Mouse (Mus musculus) induced T-regulatory cell, adult 2 months (primary cell): ENCODE data around the gene Pacrg.

Source experiments
- DNase-seq: peaks from one replicate; pipeline ENCODE4 v3.0.0-alpha.2; 2012; ENCODE audit warnings: low read depth

The Pacrg gene

DNA sequence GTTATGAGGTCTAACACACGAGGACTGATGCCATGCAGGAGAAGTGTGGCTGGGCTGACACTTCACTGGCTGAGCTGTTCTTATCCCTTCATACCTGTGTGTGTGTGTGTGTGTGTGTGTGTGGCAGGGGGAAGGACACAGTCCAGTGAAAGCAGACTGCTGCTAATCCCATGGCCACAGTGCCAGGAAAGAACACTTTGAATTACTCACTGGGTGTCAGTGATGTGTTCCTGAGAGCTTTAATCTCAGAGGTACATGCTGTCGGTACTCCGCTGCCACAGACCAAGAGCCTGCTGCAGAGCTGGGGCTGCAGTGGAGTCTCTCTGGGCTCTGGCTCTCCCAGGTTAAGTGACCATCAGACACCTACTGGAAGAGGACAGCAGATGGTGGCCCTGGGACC, 290.3 kb downstream of the Pacrg start:
- DNase-seq = no peak

DNA sequence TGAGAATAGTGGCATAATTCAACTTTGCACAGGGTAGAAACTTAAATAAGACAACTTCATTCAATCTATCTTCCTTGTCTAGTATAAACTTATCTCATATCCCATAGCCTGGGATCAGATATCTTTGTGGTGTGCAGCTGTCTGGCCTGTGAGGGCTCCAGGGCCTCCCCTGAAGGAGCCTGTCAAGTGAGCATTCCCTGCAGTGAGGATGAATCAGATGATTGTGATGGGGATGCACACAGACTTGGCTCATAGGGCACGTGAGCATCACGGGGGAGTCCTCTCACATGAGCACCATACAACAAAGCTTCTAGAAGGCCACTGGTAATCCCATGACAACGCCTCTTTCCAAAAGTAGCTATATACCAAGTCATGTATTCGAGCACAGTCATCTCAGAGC, 291.1 kb downstream of the Pacrg start:
- no peak for DNase-seq

DNA sequence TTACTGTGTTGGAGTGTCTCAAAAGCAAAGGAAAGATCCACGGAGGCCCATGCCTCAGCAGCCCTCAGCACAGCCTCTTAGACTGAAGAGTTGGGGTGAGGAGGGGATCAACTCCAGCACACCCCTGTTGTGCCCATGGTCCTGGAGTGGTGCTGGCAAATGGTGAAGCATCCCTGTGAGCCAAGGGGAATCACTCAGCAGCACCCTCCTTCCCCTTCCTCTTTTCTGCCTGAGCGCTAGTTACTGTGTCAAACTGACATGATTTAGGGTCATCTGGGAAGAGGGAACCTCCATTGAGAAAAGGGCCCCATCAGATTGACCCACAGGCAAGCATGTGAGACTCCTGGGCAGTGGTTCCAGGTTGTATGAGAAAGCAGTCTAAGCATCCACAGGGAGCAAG, 299.3 kb downstream of the Pacrg start:
- DNase-seq = no peak

DNA sequence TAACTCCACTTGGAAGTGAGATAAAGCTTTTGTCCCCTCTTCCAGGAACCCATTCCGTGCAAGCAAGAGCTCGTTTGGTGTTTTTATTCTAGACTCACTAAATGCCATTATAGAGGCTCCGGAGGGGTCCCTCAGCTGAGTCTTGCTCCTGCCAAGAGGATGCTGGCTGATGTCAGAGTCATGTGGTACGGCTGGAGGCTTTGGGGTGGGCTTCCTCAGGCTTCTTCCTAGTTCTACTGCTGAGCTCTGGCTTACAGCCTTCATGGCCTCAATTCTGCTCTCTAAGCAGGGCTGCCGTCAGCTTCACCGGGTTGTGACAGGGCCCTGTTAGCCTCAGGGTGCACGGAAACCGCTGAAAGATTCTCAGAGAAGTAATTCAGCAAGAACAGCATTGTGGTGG, 305.9 kb downstream of the Pacrg start:
- DNase-seq = no peak

DNA sequence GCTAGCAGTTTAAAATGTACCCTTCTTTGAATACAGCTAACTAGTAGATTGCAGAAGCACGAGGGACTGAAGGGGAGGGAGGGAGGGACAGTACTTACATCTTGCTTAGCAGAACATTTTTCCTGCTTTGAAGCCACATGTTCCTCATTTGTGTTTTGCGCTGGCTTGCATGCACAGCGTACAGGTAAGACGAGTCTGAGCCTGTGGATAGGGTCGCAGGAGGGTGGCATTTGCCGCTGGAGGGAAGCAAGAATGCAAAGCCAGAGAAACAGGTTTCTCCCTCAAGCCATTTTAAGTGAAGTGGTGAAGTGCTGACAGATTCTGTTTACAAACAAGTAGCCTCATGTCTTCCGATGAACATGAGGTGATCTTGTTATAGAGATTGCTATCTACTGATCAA, 306.6 kb downstream of the Pacrg start:
- no peak for DNase-seq

DNA sequence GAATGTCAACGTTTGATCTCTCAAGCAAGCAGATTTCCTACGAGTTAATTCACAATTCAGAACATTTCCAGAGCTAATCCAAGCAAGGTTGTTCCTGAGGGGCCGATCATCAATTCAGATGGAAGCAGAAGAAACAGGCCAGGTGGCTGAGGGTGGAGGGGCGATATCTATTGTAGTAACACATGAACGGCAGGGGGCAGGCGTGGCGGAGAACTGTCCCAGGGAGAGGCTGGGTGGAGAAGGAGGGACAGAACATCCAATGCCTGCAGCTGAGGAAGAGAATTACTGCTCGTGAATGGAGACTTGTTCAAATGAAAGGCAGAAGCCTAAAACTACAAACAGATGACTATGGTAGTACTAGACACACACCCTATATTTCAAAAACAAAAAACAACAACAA, 309.1 kb downstream of the Pacrg start:
- no peak for DNase-seq

DNA sequence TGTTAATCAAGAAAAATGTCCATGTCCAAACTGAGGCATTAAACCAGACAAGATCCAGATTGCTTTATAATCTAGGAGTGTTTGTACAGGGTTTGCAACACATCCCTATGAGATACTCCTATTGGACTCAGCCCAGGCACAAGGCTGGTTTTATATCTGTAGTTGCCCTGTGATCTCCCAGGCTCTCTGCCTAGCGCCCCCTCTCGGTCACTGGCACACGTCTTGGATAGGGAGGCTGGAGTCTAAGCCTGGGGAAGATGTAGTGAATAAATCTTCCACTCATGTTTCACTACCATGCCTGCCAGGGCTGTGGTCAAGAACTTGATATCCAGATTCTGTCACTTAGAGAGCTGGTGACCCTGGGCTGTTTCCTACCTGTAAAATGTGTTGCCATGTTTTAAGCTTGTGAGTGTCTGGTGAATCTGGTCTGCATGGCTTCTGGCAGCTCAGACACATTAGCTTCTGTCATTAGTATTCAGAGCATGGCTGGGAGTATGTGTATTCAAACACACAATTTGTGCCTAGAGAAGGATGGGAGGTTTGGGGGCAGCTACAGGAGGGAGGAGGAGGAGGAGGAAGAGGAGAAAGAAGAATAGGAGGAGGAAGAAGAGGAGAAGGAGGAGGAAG, 310.7 kb downstream of the Pacrg start:
- DNase-seq = no peak

DNA sequence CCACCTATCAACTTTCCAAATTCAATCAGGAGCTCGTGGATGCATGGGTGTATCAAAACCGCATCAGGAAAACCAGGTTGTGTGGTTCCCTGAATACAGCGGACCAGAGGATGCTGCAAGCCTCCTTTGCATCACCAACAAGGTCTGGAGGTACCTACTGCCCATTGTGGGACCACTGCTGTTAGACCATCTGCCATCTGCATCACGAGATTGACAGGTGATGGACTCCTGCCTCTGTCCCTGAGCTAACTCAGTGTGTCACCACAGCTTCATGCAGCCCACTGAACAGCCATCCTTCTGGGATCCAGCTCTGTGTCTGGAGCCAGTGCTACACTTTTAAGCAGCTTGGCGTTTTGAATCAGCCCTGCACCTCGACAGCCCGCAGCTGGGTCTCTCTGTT, 318.8 kb downstream of the Pacrg start:
- no peak for DNase-seq

DNA sequence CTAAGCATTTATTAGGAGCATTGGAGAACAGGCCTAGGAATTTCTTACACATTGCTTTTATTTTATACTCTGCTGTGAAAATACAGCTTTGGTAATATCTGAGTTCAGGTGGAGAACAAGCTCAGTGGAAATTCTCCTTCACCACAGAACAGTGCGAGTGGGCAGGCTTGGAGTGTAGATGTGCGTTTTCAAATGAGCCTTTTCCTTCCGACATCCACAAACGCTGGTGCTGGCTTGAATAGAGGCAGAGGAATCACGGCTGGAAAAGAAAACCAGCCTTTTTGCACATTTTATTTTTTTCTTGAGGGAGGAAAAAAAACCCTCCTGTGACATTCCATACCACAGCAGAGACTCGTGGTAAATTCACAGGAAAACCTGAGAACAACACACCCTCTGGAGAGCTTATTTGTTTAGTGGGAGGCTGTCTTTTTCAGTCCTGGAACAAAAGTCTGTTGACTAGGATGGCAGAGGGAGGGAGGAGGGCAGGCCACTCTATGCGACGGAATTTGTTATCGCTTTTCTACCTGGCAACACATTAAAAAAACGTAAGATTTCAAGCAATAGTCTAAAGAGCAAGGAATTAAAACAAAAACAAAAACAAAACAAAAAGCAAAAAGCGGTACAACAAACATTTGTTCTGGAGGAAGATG, 320.5 kb downstream of the Pacrg start:
- DNase-seq = no peak

DNA sequence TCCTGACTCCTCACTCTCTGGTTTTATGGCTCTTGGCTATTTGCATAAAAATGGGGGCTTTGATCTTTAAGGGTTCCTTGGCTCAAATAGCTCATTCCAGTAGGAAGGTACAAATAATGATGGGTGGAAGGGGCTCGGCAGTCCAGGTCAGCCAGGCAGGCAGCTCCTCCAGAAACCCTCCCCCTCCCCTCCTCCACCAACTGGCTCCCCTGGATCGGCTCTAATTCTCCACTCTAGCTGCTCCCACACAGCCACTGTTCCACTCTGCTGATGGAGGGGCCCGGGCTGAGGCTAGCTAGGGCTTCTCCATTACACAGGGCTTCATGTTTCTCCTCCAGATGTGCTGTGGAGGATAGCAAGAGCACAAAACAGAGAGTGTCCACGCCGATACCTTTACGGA, 325.3 kb downstream of the Pacrg start:
- no peak for DNase-seq

DNA sequence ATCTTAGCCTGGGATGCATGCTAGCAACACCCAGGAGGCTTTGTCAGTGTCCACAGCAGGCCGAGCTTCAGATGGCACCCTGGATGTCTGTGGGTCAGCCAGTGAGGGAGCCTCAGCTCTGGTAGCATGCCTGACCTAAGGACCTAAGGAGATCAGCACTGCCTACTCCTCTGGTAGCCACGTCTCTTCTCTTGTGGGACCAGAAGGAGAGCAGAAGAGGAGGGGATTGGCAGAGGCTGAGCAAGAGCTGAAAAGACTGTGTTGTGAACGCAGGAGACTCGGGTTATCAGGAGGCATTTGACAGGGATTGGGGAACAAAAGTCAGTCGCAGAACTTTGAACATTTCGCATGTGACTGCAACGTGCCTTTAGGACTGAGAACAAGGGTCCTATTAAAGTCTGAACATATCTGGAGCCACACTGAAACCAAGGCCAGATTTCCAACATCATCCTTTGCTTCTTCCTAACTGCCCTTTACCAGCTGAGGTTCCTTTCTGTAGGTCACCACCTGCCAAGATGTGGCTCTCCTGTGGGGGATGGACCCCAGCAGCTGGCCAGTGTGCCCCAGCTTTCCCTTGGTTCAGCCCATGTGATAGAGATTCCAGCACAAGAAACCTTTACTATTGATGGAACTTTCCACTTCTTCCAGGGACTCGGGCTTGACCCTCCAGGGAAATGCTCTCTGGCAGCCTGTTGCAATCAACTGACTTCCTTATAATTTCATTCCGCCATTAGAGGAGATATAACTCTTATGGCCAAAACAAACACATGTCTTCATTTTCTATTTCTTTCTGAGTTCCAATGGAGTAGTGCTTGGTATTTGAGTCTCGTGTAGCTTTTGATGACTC, 329.0 kb downstream of the Pacrg start:
- DNase-seq = no peak

DNA sequence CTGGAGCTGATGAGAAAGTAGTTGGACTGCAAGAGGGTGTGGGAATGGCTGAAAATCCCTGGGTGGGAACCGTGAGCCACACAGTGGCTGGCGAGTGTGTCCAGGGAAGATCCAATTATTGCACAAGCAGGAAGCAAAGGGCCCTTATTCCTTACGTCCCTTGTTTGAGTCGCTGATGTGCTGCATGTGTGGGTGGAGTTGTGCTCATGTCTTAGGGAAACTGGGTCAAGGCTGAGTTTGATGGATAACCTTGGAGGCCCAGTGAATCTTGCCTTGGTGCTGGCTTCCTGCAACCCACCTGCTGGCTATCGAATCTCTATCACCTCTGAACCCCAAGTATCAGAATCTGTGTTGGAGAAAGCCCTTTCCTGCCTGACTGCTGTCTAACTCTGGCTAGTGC, 329.6 kb downstream of the Pacrg start:
- DNase-seq = no peak

DNA sequence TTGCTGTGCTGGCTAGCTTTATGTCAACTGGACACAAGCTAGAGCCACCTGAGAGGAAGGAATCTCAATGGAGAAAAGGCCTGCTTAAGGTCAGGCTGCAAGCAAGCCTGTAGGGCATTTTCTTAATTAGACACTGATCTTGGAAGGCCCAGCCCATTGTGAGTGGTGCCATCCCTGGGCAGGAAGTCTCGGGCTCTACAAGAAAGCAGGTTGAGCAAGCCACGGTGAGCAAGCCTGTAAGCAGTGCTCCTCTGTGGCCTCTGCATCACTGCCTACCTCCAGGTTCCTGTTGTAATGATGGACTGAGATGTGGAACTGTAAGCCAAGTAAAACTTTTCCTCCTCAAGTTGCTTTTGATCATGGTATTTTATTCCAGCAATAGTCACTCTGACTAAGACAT, 332.0 kb downstream of the Pacrg start:
- DNase-seq = no peak

DNA sequence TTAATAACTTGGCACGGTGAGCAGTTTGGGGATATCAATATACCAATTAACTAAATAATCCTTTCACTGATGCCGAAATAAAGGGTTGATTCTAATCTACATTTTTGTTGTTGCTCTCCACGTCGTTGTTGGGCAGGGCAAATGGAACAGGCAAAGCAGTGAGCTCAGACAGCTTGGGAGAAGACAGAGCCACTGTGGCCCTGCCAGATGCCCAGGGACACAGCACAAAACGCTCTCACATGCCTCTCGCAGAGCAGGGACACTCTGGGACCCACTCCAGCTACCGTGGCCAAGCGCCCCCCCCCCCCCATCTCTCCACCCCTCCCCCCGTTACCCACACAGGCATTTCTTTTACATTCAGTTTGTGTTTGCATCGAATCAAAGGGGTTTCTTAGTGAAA, 332.6 kb downstream of the Pacrg start:
- no peak for DNase-seq

DNA sequence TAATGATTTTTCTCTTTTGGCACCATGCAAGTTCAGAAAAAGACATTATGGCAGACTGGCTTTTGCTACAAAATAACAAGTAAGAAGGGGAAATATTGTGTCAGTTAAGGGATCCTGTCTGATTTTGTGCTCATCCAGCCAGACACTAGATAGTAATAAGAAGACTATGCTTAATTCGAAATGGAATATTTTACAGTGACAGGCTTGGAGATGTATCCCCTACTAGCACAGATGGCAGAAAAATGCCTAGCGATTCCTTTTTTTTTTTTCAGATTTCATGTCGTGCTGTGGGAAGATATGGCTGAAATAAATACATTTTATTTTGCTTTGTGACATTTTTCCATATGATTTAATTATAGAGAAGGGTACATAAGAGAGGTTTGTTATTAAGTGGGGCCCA, 333.2 kb downstream of the Pacrg start:
- no peak for DNase-seq

DNA sequence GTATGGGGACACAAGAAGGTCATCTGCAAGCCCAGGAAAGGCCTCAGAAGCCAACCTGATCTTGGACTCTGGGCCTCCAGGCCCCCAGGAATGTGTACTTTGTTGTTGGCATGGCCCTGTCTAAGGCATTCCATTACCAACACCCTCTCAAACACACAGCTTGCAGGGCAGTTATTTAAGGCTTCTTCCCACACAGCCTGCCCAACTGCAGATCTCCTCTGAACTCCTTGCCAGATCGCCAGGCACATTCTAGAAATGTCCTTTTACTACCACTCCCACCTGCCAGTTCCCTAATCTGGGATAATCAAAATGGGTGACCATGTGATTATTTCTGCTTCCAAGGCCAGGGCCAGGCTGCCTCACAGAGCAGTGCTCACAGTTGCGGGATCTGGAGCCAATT, 338.7 kb downstream of the Pacrg start:
- DNase-seq = no peak

DNA sequence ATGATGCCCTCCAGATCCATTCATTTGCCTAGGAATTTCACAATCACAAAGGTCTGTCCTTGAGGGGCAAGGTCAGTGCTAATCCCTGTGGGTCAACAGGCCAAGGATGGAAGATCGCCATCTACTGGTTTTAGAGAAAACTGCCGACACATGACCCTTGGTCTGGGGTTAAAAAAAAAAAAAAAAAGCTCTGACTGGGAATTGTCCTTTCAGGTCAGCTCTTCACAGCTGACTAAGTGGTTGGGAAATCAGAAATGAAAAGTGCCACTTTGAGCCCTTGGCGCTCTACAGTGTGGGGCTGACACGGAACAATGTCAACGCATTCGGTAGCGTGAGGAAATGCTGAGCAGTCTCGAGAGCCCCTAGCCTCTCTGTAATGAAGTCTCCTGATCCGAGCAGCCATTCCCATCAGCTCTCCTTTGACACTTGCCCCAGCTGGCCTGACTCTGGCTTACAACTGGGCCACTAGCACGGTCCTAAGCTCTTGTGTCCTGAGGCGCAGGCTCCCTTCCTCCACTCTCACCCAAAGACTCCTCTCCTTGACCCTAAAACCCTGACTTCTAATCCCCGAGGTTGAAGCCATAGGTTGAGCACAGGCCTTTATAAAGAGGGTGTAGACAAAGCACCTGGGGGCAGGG, 339.2 kb downstream of the Pacrg start:
- DNase-seq = peak; percentile 4

DNA sequence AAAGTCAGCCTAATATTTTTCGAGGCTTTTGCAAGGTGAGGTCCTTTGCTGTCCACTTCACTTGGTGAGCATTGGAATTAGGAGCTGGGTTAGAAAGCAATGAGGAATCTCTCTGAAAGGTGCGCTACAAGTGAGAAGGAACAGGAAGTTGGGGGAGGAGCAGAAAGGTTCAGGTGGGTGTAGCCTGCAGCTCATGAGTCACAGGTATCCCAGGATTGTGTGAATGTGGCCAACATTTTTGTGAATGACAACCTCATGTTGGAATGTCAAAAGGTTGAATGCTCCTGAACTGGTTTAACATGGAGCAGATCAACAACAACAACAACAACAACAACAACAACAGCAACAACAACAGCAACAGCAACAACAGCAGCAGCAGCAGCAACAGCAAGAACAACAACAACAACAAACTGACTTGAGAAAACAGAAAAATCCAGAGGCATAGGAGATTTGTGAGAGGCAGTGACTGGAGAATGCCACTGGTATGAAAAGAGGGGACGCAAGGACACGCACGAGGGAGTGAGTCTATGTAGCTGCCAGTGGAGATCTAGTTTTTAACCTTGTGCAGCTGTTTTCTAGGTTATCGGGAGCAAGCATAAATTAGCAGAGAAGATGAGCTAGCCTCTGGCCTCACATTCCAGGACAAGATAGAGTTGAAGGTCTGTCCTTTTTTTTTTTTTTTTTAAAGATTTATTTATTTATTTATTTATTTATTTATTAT, 341.0 kb downstream of the Pacrg start:
- DNase-seq = no peak

DNA sequence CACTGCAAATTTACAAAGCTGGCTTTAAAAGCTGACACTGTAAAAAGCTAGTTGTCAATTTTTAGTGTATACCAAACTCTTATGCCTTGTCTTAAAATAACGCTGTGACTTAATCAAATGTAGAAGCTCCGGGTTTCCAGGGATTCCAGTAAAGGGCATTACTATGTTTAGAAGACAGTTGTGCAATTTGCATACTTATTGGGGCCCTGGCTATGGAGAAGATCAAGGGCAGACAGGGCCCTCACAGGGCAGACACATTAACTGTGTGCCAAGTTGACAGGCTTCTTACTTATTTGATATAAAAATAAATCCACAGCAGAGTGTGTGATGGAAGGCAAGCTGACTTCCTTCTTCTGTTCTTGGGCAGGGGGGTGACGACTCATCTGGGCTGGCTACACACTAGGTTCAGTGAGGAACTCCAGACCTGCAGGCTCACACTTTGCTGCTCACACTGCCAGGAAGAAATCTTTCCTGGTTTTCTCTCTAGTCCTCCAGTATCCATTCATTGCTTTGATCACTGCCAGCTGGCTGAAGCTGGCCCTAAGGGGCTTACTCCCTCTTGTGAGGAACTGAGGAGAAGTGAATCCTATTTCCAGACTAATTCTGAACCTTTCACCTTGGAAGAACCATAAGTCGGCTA, 342.2 kb downstream of the Pacrg start:
- DNase-seq = no peak

DNA sequence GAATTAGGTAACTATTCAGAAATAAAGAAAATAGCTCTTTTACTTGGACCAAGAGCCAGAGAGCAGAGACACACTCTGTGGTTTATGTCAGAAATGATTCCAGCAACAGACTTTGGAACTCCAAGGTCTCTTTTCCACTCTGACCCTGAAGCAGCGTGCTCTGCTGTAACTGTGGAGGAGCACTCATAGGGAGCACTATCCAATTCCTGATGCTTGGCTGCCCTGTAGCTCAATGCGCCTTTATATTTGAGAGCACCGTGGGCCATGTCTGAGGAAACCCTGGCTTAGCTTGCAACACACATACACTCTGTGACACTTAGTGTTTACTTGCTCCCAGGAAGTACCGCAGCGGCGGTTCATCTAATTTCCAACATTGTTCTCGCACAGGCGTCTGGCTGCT, 344.0 kb downstream of the Pacrg start:
- DNase-seq = no peak

DNA sequence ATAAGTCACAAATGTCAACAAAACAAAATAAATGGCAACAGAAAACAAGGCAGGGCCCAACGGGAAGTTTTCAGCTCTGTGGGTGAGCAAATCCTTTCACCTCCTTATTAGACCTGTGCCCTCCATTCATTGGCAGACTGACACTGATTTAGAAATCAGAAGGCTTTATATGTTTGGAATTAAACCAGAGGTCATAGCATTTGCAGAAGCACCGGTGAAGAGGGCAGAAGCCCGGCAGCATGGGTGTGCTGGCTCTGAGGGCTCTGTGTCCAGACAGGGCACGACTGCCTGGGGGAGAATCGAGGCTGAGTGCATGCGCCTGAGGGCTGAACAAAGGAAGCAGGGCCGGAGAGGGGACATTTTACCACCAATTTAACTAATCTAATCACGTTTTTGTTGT, 344.5 kb downstream of the Pacrg start:
- DNase-seq = no peak

DNA sequence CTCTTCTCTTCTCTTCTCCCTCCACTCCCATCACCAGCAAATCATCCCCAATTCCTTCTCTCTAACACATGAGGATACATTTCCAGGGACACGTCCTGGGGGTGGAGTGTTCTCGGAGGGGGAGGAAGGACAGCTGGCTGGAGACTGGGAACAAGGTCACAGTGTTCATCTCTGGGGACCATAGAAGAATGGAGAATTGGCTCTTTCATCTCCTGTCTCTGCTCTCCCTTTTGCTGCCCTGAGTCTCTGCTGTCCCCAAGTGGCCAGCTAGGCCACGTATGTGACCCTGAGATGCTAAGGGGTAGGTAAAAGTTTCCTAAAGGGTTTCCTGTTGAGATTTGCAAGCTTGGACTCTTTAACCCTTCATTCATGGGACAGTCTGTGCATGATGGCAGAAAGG, 347.0 kb downstream of the Pacrg start:
- DNase-seq = no peak
